Mouse (Mus musculus) neural tube, embryonic 14.5 days (tissue): ENCODE measurements around the gene Ddx42. TPM values are rescaled to one million over a fixed set of nuclear protein-coding genes. Genes with fewer than 3 reads are reported as not detected.
A peak's percentile ranks its signal among the peaks of the same experiment; 100 is the strongest.

Experiments used
- ATAC-seq: fragments of 200-750 bp; cut with Nextera tagmentation; 2 replicates; pipeline ENCODE4 v1.8.0; 2017; ENCODE audit warnings: low read depth, mild to moderate bottlenecking, moderate TSS enrichment, moderate library complexity
- H3K27ac ChIP-seq: fragments of 300-500 bp; sonication (generic); 2 replicates; pipeline ENCODE4 v1.5.1; 2014; ENCODE audit warnings: low read depth, mild to moderate bottlenecking, control low read depth, low read length, moderate library complexity, mixed read lengths
- H3K27me3 ChIP-seq: fragments of 300-500 bp; sonication (generic); 2 replicates; pipeline ENCODE4 v1.6.1; 2014; ENCODE audit warnings: low read length; ENCODE audit not compliant: control insufficient read depth, insufficient read depth
- H3K36me3 ChIP-seq: fragments of 300-500 bp; sonication (generic); 2 replicates; pipeline ENCODE4 v1.6.1; 2014; ENCODE audit warnings: low read length, mixed read lengths; ENCODE audit not compliant: control insufficient read depth, insufficient read depth
- H3K4me1 ChIP-seq: fragments of 300-500 bp; sonication (generic); 2 replicates; pipeline ENCODE4 v1.6.1; 2014; ENCODE audit warnings: low read length; ENCODE audit not compliant: control insufficient read depth, insufficient read depth
- H3K4me2 ChIP-seq: fragments of 300-500 bp; sonication (generic); 2 replicates; pipeline ENCODE4 v1.6.1; 2014; ENCODE audit warnings: mild to moderate bottlenecking, low read depth, low read length, control low read depth
- H3K4me3 ChIP-seq: fragments of 300-500 bp; sonication (generic); 2 replicates; pipeline ENCODE4 v1.5.1; 2014; ENCODE audit warnings: low read depth, low read length, control low read depth, mixed read lengths
- H3K9ac ChIP-seq: fragments of 300-500 bp; sonication (generic); replicated peaks from 2 replicates; pipeline ENCODE4 v1.6.1; 2014; ENCODE audit warnings: low read depth, mild to moderate bottlenecking, control low read depth, low read length, mixed read lengths
- H3K9me3 ChIP-seq: fragments of 300-500 bp; sonication (generic); 2 replicates; pipeline ENCODE4 v1.6.1; 2016; ENCODE audit warnings: low read length; ENCODE audit not compliant: control insufficient read depth
- WGBS: fragments of 180-500 bp; shearing (Covaris S2); extraction: QIAGEN DNeasy Blood & Tissue Kit; methylation state at CpG from one replicate; pipeline ENCODE4 v1.1.7; 2014; 5-methylcytosine and 5-hydroxymethylcytosine counted together
- polyA plus RNA-seq: library from polyadenylated mRNA; unstranded; fragments of >200 nt; fragmentation: Nextera tagmentation; extraction: Ambion mirVana; gene quantifications from 2 replicates; pipeline ENCODE4 v1.2.1, GENCODE M21; 2014

Gene Ddx42
- polyA plus RNA-seq, 1 experiment from 2014 or later = 73.2 TPM

GRCm38 (mm10) chr11:106179711-106180448 lies 36.8 kb upstream of the Ddx42 start:
- H3K27ac ChIP-seq = no peak overlapping the region
- 0 out of 2 replicates have a peak, but pooled peaks cover 5% of the 10 kb centered on the region for H3K36me3 ChIP-seq
- no peak for ATAC-seq
- no peak overlapping the region for H3K9ac ChIP-seq
- H3K4me1 ChIP-seq = no peaks in the 10 kb centered on the region
- no peaks in the 10 kb centered on the region for H3K27me3 ChIP-seq
- H3K9me3 ChIP-seq = no peaks in the 10 kb centered on the region
- H3K4me3 ChIP-seq = no peak overlapping the region
- no peak overlapping the region for H3K4me2 ChIP-seq
- 81% methylated on average over 7 of the region's 7 CpGs for WGBS

- no peaks in the 10 kb centered on the region for H3K27me3 ChIP-seq
- H3K36me3 ChIP-seq = 0 out of 2 replicates have a peak, but pooled peaks cover 5% of the 10 kb centered on the region
- no peak overlapping the region for H3K9ac ChIP-seq
- H3K27ac ChIP-seq = no peak overlapping the region
- H3K9me3 ChIP-seq = no peaks in the 10 kb centered on the region
- no peak overlapping the region for H3K4me2 ChIP-seq
- 98% methylated on average over 2 of the region's 2 CpGs for WGBS
- H3K4me1 ChIP-seq = no peaks in the 10 kb centered on the region
- no peak for ATAC-seq
- no peak overlapping the region for H3K4me3 ChIP-seq
These were observed 36.3 kb upstream of the Ddx42 start for GRCm38 (mm10) chr11:106180449-106180801.

- no peak overlapping the region for H3K4me2 ChIP-seq
- H3K36me3 ChIP-seq = peaks cover 13% of the 10 kb centered on the region; the same call in 1 of the 2 replicates
- ATAC-seq = no peak
- no peaks in the 10 kb centered on the region for H3K27me3 ChIP-seq
- peaks cover 2% of the 10 kb centered on the region; the same call in 1 of the 2 replicates for H3K4me1 ChIP-seq
- 99% methylated on average over 4 of the region's 4 CpGs for WGBS
- H3K9me3 ChIP-seq = no peaks in the 10 kb centered on the region
- H3K4me3 ChIP-seq = no peak overlapping the region
- no peak overlapping the region for H3K9ac ChIP-seq
- no peak overlapping the region for H3K27ac ChIP-seq
These were observed 29.4 kb upstream of the Ddx42 start for GRCm38 (mm10) chr11:106187326-106187725.

DNA sequence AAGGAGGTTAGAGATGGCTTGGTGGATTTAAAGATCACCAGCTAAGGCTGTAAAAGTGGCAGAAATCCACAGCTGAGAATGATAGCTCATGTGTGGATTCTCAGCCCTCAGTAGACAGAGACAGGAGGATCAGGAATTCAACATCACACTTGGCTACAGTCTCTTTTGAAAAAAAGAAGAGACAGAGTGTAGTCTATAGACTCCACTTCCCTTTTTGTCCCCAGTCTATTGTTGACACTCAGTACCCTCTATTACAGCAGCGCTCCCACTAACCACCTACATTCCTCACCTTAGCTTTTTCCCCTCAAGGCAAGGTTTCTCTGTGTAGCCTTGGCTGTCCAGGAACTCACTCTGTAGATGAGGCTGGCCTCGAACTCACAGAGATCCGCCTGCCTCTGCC lies 25.0 kb upstream of the Ddx42 start:
- no peak overlapping the region for H3K4me2 ChIP-seq
- H3K9me3 ChIP-seq = no peaks in the 10 kb centered on the region
- WGBS = 97% methylated on average over 3 of the region's 3 CpGs
- peaks cover 7% of the 10 kb centered on the region; the same call in 1 of the 2 replicates for H3K36me3 ChIP-seq
- no peak for ATAC-seq
- H3K4me1 ChIP-seq = peaks cover 2% of the 10 kb centered on the region; the same call in 1 of the 2 replicates
- H3K27ac ChIP-seq = no peak overlapping the region
- no peak overlapping the region for H3K9ac ChIP-seq
- H3K27me3 ChIP-seq = no peaks in the 10 kb centered on the region
- H3K4me3 ChIP-seq = no peak overlapping the region

- Histone ChIP-seq H3K4me1 (peaks cover 2% of the 10 kb centered on the region; the same call in 1 of the 2 replicates), H3K9me3 (no peaks in the 10 kb centered on the region), H3K36me3 (0 out of 2 replicates have a peak, but pooled peaks cover 5% of the 10 kb centered on the region), H3K27ac (no peak overlapping the region), H3K9ac (no peak overlapping the region), H3K4me2 (peak overlapping the region; percentile 86), H3K27me3 (no peaks in the 10 kb centered on the region), H3K4me3 (peak overlapping the region; percentile 72; the same call in 1 of the 2 replicates)
- WGBS = 92% methylated on average over 5 of the region's 5 CpGs
- ATAC-seq = no peak
These were observed 24.5 kb upstream of the Ddx42 start for GRCm38 (mm10) chr11:106192241-106192640.

GRCm38 (mm10) chr11:106192657-106193370 lies 23.9 kb upstream of the Ddx42 start:
- no peak; the same call in 1 of the 2 replicates for ATAC-seq

GRCm38 (mm10) chr11:106193371-106194154 lies 23.2 kb upstream of the Ddx42 start:
- peak; percentile 96 for ATAC-seq
- peak overlapping the region; percentile 85 for H3K27ac ChIP-seq
- 0% methylated on average over 44 of the region's 44 CpGs for WGBS
- peak overlapping the region; percentile 72 for H3K9ac ChIP-seq
- H3K9me3 ChIP-seq = no peaks in the 10 kb centered on the region
- H3K4me2 ChIP-seq = peak overlapping the region; percentile 86
- peak overlapping the region; percentile 72 for H3K4me3 ChIP-seq
- no peaks in the 10 kb centered on the region for H3K27me3 ChIP-seq
- peaks cover 10% of the 10 kb centered on the region; the same call in 1 of the 2 replicates for H3K36me3 ChIP-seq
- peaks cover 2% of the 10 kb centered on the region; the same call in 1 of the 2 replicates for H3K4me1 ChIP-seq

More at GRCm38 (mm10) chr11:106192657-106193370, 23.9 kb upstream of the Ddx42 start:
- Histone ChIP-seq H3K9me3 (no peaks in the 10 kb centered on the region), H3K4me2 (peak overlapping the region; percentile 86), H3K27ac (peak overlapping the region; percentile 85), H3K4me1 (peaks cover 2% of the 10 kb centered on the region; the same call in 1 of the 2 replicates), H3K27me3 (no peaks in the 10 kb centered on the region), H3K9ac (peak overlapping the region; percentile 72), H3K36me3 (peaks cover 5% of the 10 kb centered on the region; the same call in 1 of the 2 replicates), H3K4me3 (peak overlapping the region; percentile 72)
- WGBS = 11% methylated on average over 19 of the region's 19 CpGs

- Histone ChIP-seq H3K9ac (peak overlapping the region; percentile 68; the same call in 1 of the 2 replicates), H3K4me2 (peak overlapping the region; percentile 86), H3K27ac (peak overlapping the region; percentile 76), H3K9me3 (no peaks in the 10 kb centered on the region), H3K4me1 (peaks cover 2% of the 10 kb centered on the region; the same call in 1 of the 2 replicates), H3K27me3 (no peaks in the 10 kb centered on the region), H3K36me3 (peaks cover 10% of the 10 kb centered on the region; the same call in 1 of the 2 replicates), H3K4me3 (peak overlapping the region; percentile 72)
- ATAC-seq = no peak
- 40% methylated on average over 3 of the region's 3 CpGs for WGBS
These were observed 22.6 kb upstream of the Ddx42 start for GRCm38 (mm10) chr11:106194155-106194541.
